Mouse (Mus musculus): ENCODE measurements around the gene Ada. TPM values are rescaled to one million over a fixed set of nuclear protein-coding genes. Genes with fewer than 3 reads are reported as not detected.

The Ada gene
- polyA plus RNA-seq, 1 experiment from 2014 or later, result 12.2 TPM

GRCm38 (mm10) chr2:163708321-163708720, 41.7 kb downstream of the Ada start:
- H3K9me3 ChIP-seq (replicated peaks), result no peaks in the 10 kb centered on the region
- 89% methylated on average over 5 of the region's 5 CpGs for WGBS
- H3K27me3 ChIP-seq (ENCODE audit: low read depth, poor library complexity, severe bottlenecking), result no peaks in the 10 kb centered on the region
- no peak for DNase-seq (ENCODE audit: low spot score)
- no peak overlapping the region for H3K4me3 ChIP-seq
- H3K4me1 ChIP-seq, result no peaks in the 10 kb centered on the region
- H3K27ac ChIP-seq, result no peak overlapping the region
- H3K36me3 ChIP-seq, result peaks cover 37% of the 10 kb centered on the region

- H3K4me1 ChIP-seq, result peaks cover 2% of the 10 kb centered on the region; the same call in 1 of the 2 replicates
- no peaks in the 10 kb centered on the region for H3K27me3 ChIP-seq (ENCODE audit: low read depth, poor library complexity, severe bottlenecking)
- H3K27ac ChIP-seq, result no peak overlapping the region
- no peaks in the 10 kb centered on the region for H3K9me3 ChIP-seq (replicated peaks)
- H3K36me3 ChIP-seq, result peaks cover 24% of the 10 kb centered on the region
- WGBS, result 89% methylated on average over 5 of the region's 5 CpGs
- no peak overlapping the region for H3K4me3 ChIP-seq
- DNase-seq (ENCODE audit: low spot score), result no peak
Observed at GRCm38 (mm10) chr2:163703599-163704260, 46.3 kb downstream of the Ada start.

GRCm38 (mm10) chr2:163702921-163703320, 47.1 kb downstream of the Ada start:
- H3K27ac ChIP-seq, result no peak overlapping the region
- H3K27me3 ChIP-seq (ENCODE audit: low read depth, poor library complexity, severe bottlenecking), result no peaks in the 10 kb centered on the region
- peaks cover 7% of the 10 kb centered on the region for H3K4me1 ChIP-seq
- no peak overlapping the region for H3K4me3 ChIP-seq
- DNase-seq (ENCODE audit: low spot score), result no peak
- H3K9me3 ChIP-seq (replicated peaks), result no peaks in the 10 kb centered on the region
- WGBS, result 87% methylated on average over 5 of the region's 5 CpGs
- H3K36me3 ChIP-seq, result peaks cover 24% of the 10 kb centered on the region

GRCm38 (mm10) chr2:163702431-163702830, 47.6 kb downstream of the Ada start:
- Histone ChIP-seq H3K36me3 (peaks cover 24% of the 10 kb centered on the region), H3K9me3 (replicated peaks) (no peaks in the 10 kb centered on the region), H3K4me3 (no peak overlapping the region), H3K27ac (no peak overlapping the region), H3K27me3 (ENCODE audit: low read depth, poor library complexity, severe bottlenecking) (no peaks in the 10 kb centered on the region), H3K4me1 (peaks cover 10% of the 10 kb centered on the region)
- no peak for DNase-seq (ENCODE audit: low spot score)
- 88% methylated on average over 7 of the region's 7 CpGs for WGBS

GRCm38 (mm10) chr2:163699078-163699780, 50.8 kb downstream of the Ada start:
- peaks cover 20% of the 10 kb centered on the region for H3K4me1 ChIP-seq
- no peak overlapping the region for H3K4me3 ChIP-seq
- no peaks in the 10 kb centered on the region for H3K27me3 ChIP-seq (ENCODE audit: low read depth, poor library complexity, severe bottlenecking)
- H3K27ac ChIP-seq, result no peak overlapping the region
- no peak for DNase-seq (ENCODE audit: low spot score)
- H3K9me3 ChIP-seq (replicated peaks), result no peaks in the 10 kb centered on the region
- WGBS, result 88% methylated on average over 11 of the region's 11 CpGs
- H3K36me3 ChIP-seq, result 0 out of 2 replicates have a peak, but pooled peaks cover 4% of the 10 kb centered on the region

- DNase-seq (ENCODE audit: low spot score), result no peak
- Histone ChIP-seq H3K36me3 (no peaks in the 10 kb centered on the region; the same call in 1 of the 2 replicates), H3K4me3 (no peak overlapping the region), H3K27me3 (ENCODE audit: low read depth, poor library complexity, severe bottlenecking) (no peaks in the 10 kb centered on the region), H3K9me3 (replicated peaks) (no peaks in the 10 kb centered on the region), H3K27ac (peak overlapping the region; percentile 53; the same call in 1 of the 2 replicates), H3K4me1 (peaks cover 29% of the 10 kb centered on the region)
- 58% methylated on average over 16 of the region's 16 CpGs for WGBS
Observed at GRCm38 (mm10) chr2:163697764-163698480, 52.1 kb downstream of the Ada start.

GRCm38 (mm10) chr2:163696763-163697162, 53.3 kb downstream of the Ada start:
- H3K4me1 ChIP-seq, result peaks cover 26% of the 10 kb centered on the region
- no peak for DNase-seq (ENCODE audit: low spot score)
- H3K36me3 ChIP-seq, result no peaks in the 10 kb centered on the region; the same call in 1 of the 2 replicates
- H3K9me3 ChIP-seq (replicated peaks), result no peaks in the 10 kb centered on the region
- no peaks in the 10 kb centered on the region for H3K27me3 ChIP-seq (ENCODE audit: low read depth, poor library complexity, severe bottlenecking)
- 58% methylated on average over 2 of the region's 2 CpGs for WGBS
- no peak overlapping the region for H3K4me3 ChIP-seq
- H3K27ac ChIP-seq, result no peak overlapping the region

GRCm38 (mm10) chr2:163693716-163694314, 56.2 kb downstream of the Ada start:
- peaks cover 30% of the 10 kb centered on the region for H3K4me1 ChIP-seq
- H3K27ac ChIP-seq, result 0 out of 2 replicates have a peak overlapping the region, but pooled peaks have one; percentile 50
- H3K4me3 ChIP-seq, result no peak overlapping the region
- no peaks in the 10 kb centered on the region for H3K9me3 ChIP-seq (replicated peaks)
- no peak for DNase-seq (ENCODE audit: low spot score)
- WGBS, result 79% methylated on average over 9 of the region's 9 CpGs
- no peaks in the 10 kb centered on the region; the same call in 1 of the 2 replicates for H3K36me3 ChIP-seq
- no peaks in the 10 kb centered on the region for H3K27me3 ChIP-seq (ENCODE audit: low read depth, poor library complexity, severe bottlenecking)

- no peak for DNase-seq (ENCODE audit: low spot score)
- no peaks in the 10 kb centered on the region; the same call in 1 of the 2 replicates for H3K36me3 ChIP-seq
- H3K27ac ChIP-seq, result no peak overlapping the region
- H3K4me3 ChIP-seq, result no peak overlapping the region
- no peaks in the 10 kb centered on the region for H3K9me3 ChIP-seq (replicated peaks)
- peaks cover 27% of the 10 kb centered on the region for H3K4me1 ChIP-seq
- 90% methylated on average over 3 of the region's 3 CpGs for WGBS
- H3K27me3 ChIP-seq (ENCODE audit: low read depth, poor library complexity, severe bottlenecking), result no peaks in the 10 kb centered on the region
Observed at GRCm38 (mm10) chr2:163692873-163693612, 57.0 kb downstream of the Ada start.

- H3K27ac ChIP-seq, result no peak overlapping the region
- DNase-seq (ENCODE audit: low spot score), result no peak
- no peaks in the 10 kb centered on the region for H3K9me3 ChIP-seq (replicated peaks)
- H3K4me1 ChIP-seq, result peaks cover 22% of the 10 kb centered on the region
- 84% methylated on average over 6 of the region's 6 CpGs for WGBS
- no peaks in the 10 kb centered on the region; the same call in 1 of the 2 replicates for H3K36me3 ChIP-seq
- no peak overlapping the region for H3K4me3 ChIP-seq
- no peaks in the 10 kb centered on the region for H3K27me3 ChIP-seq (ENCODE audit: low read depth, poor library complexity, severe bottlenecking)
Observed at GRCm38 (mm10) chr2:163691846-163692605, 58.0 kb downstream of the Ada start.

GRCm38 (mm10) chr2:163690409-163691304, 59.4 kb downstream of the Ada start:
- Histone ChIP-seq H3K9me3 (replicated peaks) (no peaks in the 10 kb centered on the region), H3K27ac (no peak overlapping the region), H3K36me3 (no peaks in the 10 kb centered on the region; the same call in 1 of the 2 replicates), H3K27me3 (ENCODE audit: low read depth, poor library complexity, severe bottlenecking) (no peaks in the 10 kb centered on the region), H3K4me1 (peaks cover 13% of the 10 kb centered on the region), H3K4me3 (no peak overlapping the region)
- 86% methylated on average over 8 of the region's 8 CpGs for whole genome bisulfite sequencing
- no peak for DNase-seq (ENCODE audit: low spot score)
